Mouse (Mus musculus): Measurements from ENCODE around the gene Adamts13.

DNA sequence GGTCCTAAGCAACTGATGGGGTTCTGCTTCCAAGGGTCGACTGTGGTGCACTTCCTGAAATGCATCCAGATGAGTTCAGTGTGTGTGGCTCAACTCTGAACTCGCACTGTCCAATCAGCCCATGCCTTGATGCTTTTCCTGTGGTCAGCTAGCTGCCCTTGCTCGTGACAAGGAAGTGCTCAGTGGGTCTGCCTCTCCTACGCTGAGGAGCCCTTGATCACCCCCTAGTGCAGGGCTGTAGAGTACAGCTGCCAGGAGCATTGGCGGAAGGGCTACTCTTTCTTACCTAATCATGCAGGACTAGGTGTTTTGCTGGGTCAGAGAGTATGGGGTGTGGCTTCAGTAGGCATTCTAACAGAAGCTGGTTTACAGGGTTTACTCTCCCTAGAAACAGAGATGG, 31.7 kb upstream of the Adamts13 start:
- TF ChIP-seq CTCF (IDR thresholded peaks at IDR 0.05; ENCODE audit: control insufficient read depth, insufficient read depth, insufficient read length) (no peak), MYOG (IDR thresholded peaks at IDR 0.05; ENCODE audit: control insufficient read depth, extremely low read depth, insufficient read length) (no peak)
